Mouse (Mus musculus) E14TG2a.4 (cell line): ENCODE data around the gene Tmem44.

ENCODE experiments used
- H3K27me3 ChIP-seq: 2 replicates; pipeline ENCODE4 v1.6.1; 2014; ENCODE audit warnings: low read length, control low read depth; ENCODE audit not compliant: insufficient read depth
- H3K36me3 ChIP-seq: 2 replicates; pipeline ENCODE4 v1.6.1; 2014; ENCODE audit warnings: low read length, control low read depth; ENCODE audit not compliant: insufficient read depth
- H3K4me1 ChIP-seq: replicated peaks from 2 replicates; pipeline ENCODE4 v1.6.1; 2014; ENCODE audit warnings: low read depth, low read length, control low read depth
- H3K4me3 ChIP-seq: replicated peaks from 2 replicates; pipeline ENCODE4 v1.5.1; 2014; ENCODE audit warnings: mild to moderate bottlenecking, low read length
- H3K9me3 ChIP-seq: 2 replicates; pipeline ENCODE4 v1.6.1; 2014; ENCODE audit warnings: low read length, control low read depth
- CTCF ChIP-seq: conservative IDR thresholded peaks from 2 replicates; pipeline ENCODE4 v1.5.1; 2014; ENCODE audit warnings: low read length
- NANOG ChIP-seq: IDR thresholded peaks from 2 replicates; pipeline ENCODE4 v1.6.1; 2014; ENCODE audit warnings: borderline replicate concordance, low read length, mixed read lengths
- POU5F1 ChIP-seq: IDR thresholded peaks from 2 replicates; pipeline ENCODE4 v1.6.1; 2014; ENCODE audit warnings: low read length, borderline replicate concordance

Tmem44 gene

GRCm38 (mm10) chr16:30550748-30551192 lies at the start of gene Tmem44:
TSS of gene Tmem44 (minus strand) at chr16:30550842.
- TF ChIP-seq NANOG, result no peak
- no peak for TF ChIP-seq POU5F1
- TF ChIP-seq CTCF, result no peak
- peak within 1 kb of the TSS; percentile 92 for H3K4me3 ChIP-seq
- H3K36me3 ChIP-seq, result peaks cover 6% of the 10 kb centered on the region
- H3K27me3 ChIP-seq, result peaks cover 21% of the 10 kb centered on the region
- H3K9me3 ChIP-seq, result peaks cover 23% of the 10 kb centered on the region
- H3K4me1 ChIP-seq, result peaks cover 49% of the 10 kb centered on the region

DNA sequence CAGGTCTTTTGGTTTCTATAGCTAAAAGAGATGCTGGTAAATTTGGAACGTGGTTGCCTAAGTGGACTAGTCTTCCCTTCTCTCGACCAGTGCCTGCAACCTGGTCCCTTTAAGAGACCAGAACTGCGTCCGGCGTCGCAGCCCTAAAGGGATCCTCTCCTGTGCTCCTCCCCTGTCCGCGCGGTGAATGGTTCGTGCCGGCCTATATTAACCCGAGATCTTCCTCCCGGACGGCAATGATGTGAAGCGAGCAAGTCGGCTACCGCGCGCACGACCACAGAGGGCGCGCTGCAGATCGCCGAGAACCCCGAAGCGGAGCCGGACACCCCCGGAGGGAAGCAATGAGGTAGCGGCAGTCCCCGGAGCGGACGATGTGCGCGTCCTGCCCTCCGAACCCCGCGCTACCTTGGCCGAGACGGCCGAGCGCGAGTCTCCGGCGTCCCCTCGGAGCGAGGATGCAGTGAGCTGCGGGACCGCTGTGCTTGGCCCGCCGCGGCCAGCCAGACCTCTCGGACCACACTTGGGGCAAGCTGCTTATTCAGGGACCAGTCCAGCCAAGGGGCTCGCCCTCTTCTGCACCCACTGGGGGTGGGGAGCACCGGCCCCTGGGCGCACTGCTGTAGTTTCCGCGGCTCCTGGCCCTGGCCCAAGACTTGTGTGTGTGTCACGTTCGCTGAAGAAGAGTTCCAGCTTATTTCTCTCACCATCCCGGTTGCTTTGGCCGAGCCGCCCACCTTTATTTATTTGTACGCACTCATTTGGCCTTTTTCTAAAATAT lies 49.0 kb upstream of the Tmem44 start, which contains the start of gene Fam43a:
Gene Fam43a, plus strand, starts transcription at position 233 of the 778 bp plus-strand sequence.
- peaks cover 21% of the 10 kb centered on the region for H3K27me3 ChIP-seq
- peaks cover 15% of the 10 kb centered on the region for H3K36me3 ChIP-seq
- no peaks in the 10 kb centered on the region for H3K9me3 ChIP-seq
- peaks cover 67% of the 10 kb centered on the region for H3K4me1 ChIP-seq
- TF ChIP-seq CTCF (no peak), NANOG (no peak), POU5F1 (no peak)
- peak within 1 kb of the TSS; percentile 92 for H3K4me3 ChIP-seq

- Histone ChIP-seq H3K9me3 (no peaks in the 10 kb centered on the region), H3K4me1 (peaks cover 42% of the 10 kb centered on the region), H3K36me3 (peaks cover 15% of the 10 kb centered on the region), H3K4me3 (peak overlapping the region; percentile 18; the same call in 1 of the 2 replicates), H3K27me3 (peaks cover 21% of the 10 kb centered on the region)
- TF ChIP-seq CTCF (peak; percentile 97), NANOG (no peak)
Measured at GRCm38 (mm10) chr16:30596959-30597681, 46.5 kb upstream of the Tmem44 start.

DNA sequence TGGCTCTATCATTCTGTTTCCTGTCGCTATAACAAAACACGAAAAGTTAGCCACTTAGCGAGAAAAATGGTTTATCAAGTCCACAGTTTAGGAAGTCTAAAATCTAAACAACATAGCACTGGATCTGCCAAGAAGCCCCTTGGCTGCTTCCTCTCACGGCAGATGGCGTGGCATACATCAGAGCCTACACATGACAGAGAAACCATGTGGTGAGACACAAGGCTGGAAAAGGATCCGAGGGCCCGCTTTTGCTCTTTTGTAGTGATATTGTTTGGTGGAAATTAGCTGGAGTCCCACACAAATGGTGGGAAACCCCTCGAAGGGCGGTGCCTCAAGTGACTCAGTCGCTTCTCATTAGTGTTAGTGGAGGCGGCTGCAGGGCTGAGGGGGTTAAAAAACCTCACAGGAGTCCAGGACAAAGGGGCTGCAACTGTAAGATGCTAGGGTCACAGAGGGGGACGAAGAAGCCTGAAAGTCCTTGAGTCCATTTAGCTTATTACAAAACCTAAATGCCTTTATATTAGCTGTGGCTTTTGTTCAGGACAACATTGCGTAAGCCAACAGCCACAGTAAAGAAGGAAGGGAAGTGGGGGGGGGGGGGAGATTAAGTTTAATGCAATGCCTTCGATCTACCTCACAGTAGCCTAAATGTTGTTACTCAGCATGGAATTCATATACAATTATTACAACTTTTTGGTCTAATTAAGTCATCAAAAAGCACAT lies 45.4 kb upstream of the Tmem44 start:
- no peak overlapping the region for H3K4me3 ChIP-seq
- H3K36me3 ChIP-seq, result peaks cover 4% of the 10 kb centered on the region
- H3K27me3 ChIP-seq, result peaks cover 13% of the 10 kb centered on the region
- H3K4me1 ChIP-seq, result peaks cover 31% of the 10 kb centered on the region
- no peaks in the 10 kb centered on the region for H3K9me3 ChIP-seq
- TF ChIP-seq POU5F1, result no peak
- no peak for TF ChIP-seq CTCF
- TF ChIP-seq NANOG, result no peak

GRCm38 (mm10) chr16:30595356-30595755 lies 44.7 kb upstream of the Tmem44 start:
- no peak for TF ChIP-seq NANOG
- H3K4me3 ChIP-seq, result no peak overlapping the region
- no peaks in the 10 kb centered on the region for H3K9me3 ChIP-seq
- peaks cover 36% of the 10 kb centered on the region for H3K4me1 ChIP-seq
- H3K27me3 ChIP-seq, result peaks cover 7% of the 10 kb centered on the region; the same call in 1 of the 2 replicates
- H3K36me3 ChIP-seq, result no peaks in the 10 kb centered on the region

- H3K4me1 ChIP-seq, result peaks cover 38% of the 10 kb centered on the region
- H3K27me3 ChIP-seq, result 0 out of 2 replicates have a peak, but pooled peaks cover 3% of the 10 kb centered on the region
- H3K9me3 ChIP-seq, result no peaks in the 10 kb centered on the region
- H3K36me3 ChIP-seq, result no peaks in the 10 kb centered on the region
- TF ChIP-seq POU5F1 (no peak), CTCF (peak; percentile 82)
- H3K4me3 ChIP-seq, result no peak overlapping the region
Measured at GRCm38 (mm10) chr16:30591990-30592389, 41.3 kb upstream of the Tmem44 start.

- Histone ChIP-seq H3K9me3 (no peaks in the 10 kb centered on the region), H3K4me3 (no peak overlapping the region), H3K4me1 (peaks cover 34% of the 10 kb centered on the region), H3K27me3 (no peaks in the 10 kb centered on the region), H3K36me3 (peaks cover 7% of the 10 kb centered on the region)
- no peak for TF ChIP-seq POU5F1
- TF ChIP-seq NANOG, result no peak
- no peak for TF ChIP-seq CTCF
Measured at GRCm38 (mm10) chr16:30590264-30591209, 39.9 kb upstream of the Tmem44 start.
